Mouse (Mus musculus) bone marrow macrophage, adult 2 months (primary cell): ENCODE data around the gene Ergic2. TPM values are rescaled to one million over a fixed set of nuclear protein-coding genes. Genes with fewer than 3 reads are reported as not detected.

Source experiments
- H3K27ac ChIP-seq: 2 replicates; pipeline ENCODE4 v1.5.1; 2012; ENCODE audit warnings: low read depth, low read length; ENCODE audit not compliant: insufficient read depth
- H3K4me1 ChIP-seq: 2 replicates; pipeline ENCODE4 v1.6.1; 2012; ENCODE audit warnings: low read length; ENCODE audit not compliant: control insufficient read depth, insufficient read depth
- H3K4me3 ChIP-seq: 2 replicates; pipeline ENCODE4 v1.5.1; 2012; ENCODE audit warnings: mild to moderate bottlenecking, low read length, moderate library complexity; ENCODE audit not compliant: insufficient read depth
- CTCF ChIP-seq: IDR thresholded peaks from 2 replicates; pipeline ENCODE4 v1.5.1; 2012; ENCODE audit warnings: low read depth, mild to moderate bottlenecking, low read length, moderate library complexity
- POLR2A ChIP-seq: IDR thresholded peaks from 2 replicates; pipeline ENCODE4 v1.6.1; 2012; ENCODE audit warnings: mild to moderate bottlenecking, low read depth, low read length, borderline replicate concordance
- polyA plus RNA-seq: library from polyadenylated mRNA; stranded (reverse); fragments of >200 nt; gene quantifications from 2 replicates; pipeline ENCODE4 v1.2.4, GENCODE M21; 2012; ENCODE audit not compliant: missing spikeins, insufficient read depth, insufficient read length

Gene Ergic2
- polyA plus RNA-seq, result 62.4 and 72.2 TPM in 2 replicates

DNA sequence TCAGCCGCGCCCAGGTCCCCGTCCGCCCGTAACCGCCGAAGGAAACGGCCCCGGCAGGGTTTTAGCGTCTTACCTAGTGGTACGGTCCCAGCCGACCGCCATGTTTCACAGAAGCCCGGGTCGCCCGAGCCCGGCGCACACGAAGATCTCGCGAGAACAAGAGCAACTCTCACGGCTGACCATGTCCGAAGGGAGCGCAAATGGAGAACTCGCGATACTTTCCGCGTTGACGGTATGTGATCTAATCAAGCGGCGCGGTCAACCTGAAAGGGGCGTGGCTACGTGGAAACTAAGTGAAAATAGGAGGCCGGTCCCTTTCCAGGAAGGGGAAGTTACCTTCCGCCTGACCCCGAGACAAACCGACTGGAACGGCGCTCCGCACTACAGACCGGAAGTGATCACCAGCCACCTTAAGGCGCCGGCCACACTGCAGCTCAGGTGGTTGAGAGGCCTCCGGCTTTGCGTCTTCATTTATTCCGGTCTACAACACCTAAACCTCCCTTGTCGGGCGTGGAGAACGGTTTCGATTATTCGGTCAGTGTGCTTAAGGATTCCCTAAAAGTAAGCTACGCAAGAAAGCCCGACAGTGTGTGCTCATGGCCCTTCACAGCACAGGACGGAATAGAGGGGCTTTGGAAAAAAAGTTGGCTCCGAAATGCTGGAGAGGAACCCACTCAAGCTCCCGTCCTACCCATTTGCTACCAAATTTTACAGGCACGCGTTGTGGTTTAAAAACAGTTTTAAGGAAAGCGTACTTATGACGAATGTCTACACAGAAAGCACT lies at the start of gene Ergic2:
Gene Ergic2, minus strand, starts transcription at position 478 of the 784 bp plus-strand sequence.
- Histone ChIP-seq H3K4me1 (peaks cover 5% of the 10 kb centered on the region), H3K4me3 (peak within 1 kb of the TSS; percentile 99)
- no peak for TF ChIP-seq CTCF
- TF ChIP-seq POLR2A, result peak; percentile 83; the same call in 1 of the 2 replicates

DNA sequence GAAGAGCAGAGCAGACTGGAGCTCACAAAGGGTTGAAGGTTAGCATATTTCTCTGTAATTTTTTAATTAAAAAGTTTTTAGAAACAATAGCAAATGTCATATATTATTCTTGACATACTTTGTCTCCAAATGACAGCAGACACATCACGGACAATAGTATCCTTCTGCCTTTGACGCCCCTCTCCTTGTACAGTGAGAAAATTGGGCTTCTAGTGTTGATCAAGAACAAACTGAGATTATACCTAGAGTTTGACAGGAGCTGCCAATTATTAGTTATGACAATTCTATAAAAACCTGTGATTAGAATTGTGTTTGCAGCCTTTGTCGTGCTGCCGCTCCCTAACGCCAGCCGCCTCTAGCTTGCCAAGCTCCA lies 48.5 kb upstream of the Ergic2 start:
- H3K4me1 ChIP-seq, result no peaks in the 10 kb centered on the region
- H3K27ac ChIP-seq, result no peak overlapping the region
- TF ChIP-seq CTCF, result no peak
- TF ChIP-seq POLR2A, result no peak
- no peak overlapping the region for H3K4me3 ChIP-seq

More for the DNA sequence above, at the start of gene Ergic2:
- H3K27ac ChIP-seq, result peak within 1 kb of the TSS; percentile 82

DNA sequence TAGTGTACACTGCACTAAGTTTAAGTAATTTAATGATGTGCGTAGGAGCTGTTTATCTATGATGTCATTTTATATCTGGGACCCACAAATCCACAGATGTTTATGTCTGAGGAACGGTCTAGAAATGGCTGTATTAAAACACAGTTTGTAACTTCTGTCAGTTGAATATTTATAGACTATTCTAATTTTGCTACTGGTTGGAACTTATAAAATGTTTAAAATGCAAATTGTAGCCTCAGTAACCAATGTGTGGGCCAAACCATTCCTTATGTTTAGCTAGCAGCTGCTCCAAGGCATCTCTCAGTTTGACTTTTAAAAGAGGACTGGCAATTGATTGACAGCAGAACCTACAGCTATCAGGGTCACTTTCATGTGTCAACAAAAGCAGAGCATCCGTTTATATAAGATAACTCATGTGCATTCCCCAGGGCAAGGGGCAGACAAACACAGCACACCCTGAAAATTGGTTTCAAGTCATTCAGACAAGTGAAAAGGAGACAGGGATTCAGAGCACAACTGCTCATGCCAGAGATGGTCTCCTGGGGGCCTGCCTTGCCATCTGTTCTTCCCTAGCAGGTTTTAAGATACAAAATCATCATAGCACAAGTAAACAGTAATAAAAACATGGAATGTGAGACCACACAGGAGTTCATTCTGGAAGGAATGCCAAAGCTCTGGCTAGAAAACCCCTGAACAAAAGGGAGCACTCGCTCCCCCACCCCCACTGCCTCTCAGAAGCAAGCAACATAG lies 48.0 kb upstream of the Ergic2 start:
- Histone ChIP-seq H3K27ac (no peak overlapping the region), H3K4me1 (no peaks in the 10 kb centered on the region), H3K4me3 (no peak overlapping the region)
- TF ChIP-seq CTCF (no peak), POLR2A (no peak)

DNA sequence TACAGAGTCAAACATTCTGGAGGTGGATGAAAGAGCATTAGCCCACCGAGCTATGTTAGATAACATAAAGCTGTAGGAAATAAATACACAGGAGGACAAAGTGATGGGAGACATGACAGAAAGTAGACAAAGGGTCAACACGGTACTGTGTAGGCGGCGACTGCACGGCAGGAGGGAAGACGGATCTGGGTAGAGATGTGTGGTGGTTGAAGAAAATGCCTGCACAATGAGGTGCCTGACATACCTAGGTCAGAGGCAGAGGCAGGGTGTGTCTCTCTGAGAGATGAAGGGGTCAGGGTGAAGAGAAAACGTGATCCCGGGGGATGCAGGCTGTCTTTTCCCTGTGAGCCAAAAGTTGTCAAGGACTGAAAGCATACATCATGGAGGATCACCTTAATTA lies 46.9 kb upstream of the Ergic2 start:
- no peak overlapping the region for H3K27ac ChIP-seq
- no peaks in the 10 kb centered on the region for H3K4me1 ChIP-seq
- H3K4me3 ChIP-seq, result no peak overlapping the region
- TF ChIP-seq POLR2A (no peak), CTCF (no peak)

DNA sequence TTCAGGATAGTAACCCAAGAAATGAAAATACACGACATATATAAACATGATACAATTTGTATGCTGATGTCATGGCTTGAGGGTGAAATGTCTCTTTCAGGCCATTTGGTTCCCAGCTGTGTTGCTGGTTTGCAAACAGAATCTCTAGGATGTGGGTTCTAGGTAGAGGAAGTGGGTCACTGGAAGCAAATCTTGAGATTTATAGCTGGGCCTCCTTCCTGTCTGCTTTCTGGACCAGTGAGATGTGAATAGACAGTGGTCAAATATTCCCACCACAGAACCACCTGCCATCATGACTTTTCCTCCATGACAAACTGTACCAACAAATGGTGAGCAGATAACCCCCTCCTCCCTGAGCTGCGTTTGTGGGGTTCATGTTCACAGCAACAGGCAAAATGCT lies 45.6 kb upstream of the Ergic2 start:
- Histone ChIP-seq H3K4me1 (no peaks in the 10 kb centered on the region), H3K27ac (no peak overlapping the region), H3K4me3 (no peak overlapping the region)
- TF ChIP-seq POLR2A, result no peak
- TF ChIP-seq CTCF, result no peak

DNA sequence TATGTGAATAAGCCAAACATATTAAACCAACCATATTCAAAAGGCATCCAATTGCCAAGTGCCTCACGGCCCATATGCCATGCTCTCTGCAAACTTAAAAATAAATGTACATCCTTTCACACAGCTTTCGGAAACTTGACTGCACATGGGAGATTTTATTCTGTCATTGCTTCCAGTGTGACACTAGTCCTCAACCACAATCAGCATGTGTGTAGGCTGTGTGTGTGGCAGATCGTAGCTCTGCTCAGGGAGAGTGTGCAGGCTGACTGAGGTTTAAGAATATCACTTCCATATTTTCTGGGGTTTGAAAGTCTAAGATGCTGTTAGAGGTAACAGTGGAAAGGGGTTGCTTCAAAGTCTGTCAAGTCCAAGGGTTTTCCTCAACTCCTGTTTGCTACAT lies 43.9 kb upstream of the Ergic2 start:
- peaks cover 3% of the 10 kb centered on the region; the same call in 1 of the 2 replicates for H3K4me1 ChIP-seq
- no peak overlapping the region for H3K4me3 ChIP-seq
- TF ChIP-seq CTCF, result no peak
- TF ChIP-seq POLR2A, result no peak
- H3K27ac ChIP-seq, result no peak overlapping the region

DNA sequence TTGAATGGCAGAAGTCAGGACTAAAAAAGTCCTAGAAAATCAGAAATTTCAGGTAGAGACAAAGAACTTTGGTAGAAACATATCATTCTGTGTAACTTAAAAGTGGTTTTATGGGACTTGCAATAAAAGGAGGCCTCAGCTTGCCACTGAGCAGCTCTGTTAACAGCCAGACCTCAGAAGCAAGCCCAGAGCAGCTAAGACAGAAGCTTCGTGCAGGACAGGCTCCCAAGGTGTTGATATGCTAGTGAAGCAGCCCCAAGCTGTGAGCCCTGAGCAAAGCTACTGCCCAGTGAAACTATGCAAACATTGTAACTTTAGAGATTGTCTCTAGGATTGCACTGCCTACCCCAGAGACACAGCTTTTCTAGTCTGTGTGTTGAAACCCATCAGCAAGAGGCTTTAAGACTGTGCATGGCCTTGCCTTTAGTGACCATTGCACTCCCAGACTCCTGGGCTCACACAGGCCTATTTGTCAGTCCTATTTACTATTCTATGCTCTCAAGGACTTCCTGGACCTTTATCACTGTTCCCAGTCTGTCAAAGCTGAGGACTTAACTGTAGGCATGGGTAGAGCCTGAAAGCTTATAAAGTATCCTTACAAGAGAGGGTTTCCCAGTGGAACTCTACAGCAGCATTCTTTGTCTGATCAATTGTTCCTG lies 43.4 kb upstream of the Ergic2 start:
- Histone ChIP-seq H3K4me3 (no peak overlapping the region), H3K27ac (no peak overlapping the region), H3K4me1 (peaks cover 3% of the 10 kb centered on the region; the same call in 1 of the 2 replicates)
- TF ChIP-seq POLR2A (no peak), CTCF (no peak)

DNA sequence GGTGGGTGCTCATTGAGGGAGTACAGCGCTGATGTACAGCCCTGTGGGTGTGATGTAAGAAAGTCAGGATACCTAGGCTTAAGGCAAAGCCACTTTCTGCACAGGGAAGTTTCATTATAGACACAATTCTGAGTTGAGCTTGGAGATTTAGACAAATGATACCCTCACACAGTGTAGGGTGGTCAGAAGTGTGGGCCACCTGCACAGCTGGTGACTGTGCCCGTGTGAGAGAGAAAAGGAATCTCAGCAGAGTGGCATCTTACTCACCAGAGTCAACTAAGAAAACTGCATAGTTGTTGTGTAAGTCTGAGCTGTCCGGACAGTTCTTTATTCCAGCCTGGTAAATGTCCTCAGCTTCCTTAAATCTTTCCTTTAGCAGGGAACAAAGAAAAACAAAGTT lies 37.0 kb upstream of the Ergic2 start:
- TF ChIP-seq POLR2A, result no peak
- no peak overlapping the region for H3K4me3 ChIP-seq
- no peak overlapping the region for H3K27ac ChIP-seq
- H3K4me1 ChIP-seq, result peaks cover 3% of the 10 kb centered on the region; the same call in 1 of the 2 replicates

DNA sequence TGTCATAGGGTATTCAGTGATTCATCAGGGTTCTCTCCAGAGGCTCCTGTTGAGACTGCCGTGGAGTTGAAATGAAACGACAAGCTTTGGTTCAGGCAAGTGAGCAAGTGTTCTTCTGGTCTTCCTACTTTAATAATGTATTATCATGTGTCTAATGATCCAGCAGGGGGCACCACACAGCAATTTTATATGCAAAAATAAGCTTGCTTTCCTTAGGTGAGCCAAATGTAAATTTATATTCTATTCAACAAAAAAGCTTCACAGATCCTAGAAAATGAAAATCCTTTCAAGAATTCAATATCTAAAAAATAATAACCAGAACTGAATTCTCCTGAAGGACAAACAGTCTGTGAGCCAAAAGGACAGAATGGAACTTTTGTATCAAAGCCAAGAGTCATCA lies 36.5 kb upstream of the Ergic2 start:
- TF ChIP-seq POLR2A, result no peak
- TF ChIP-seq CTCF, result no peak
- no peak overlapping the region for H3K27ac ChIP-seq
- H3K4me1 ChIP-seq, result peaks cover 3% of the 10 kb centered on the region; the same call in 1 of the 2 replicates
- no peak overlapping the region for H3K4me3 ChIP-seq

DNA sequence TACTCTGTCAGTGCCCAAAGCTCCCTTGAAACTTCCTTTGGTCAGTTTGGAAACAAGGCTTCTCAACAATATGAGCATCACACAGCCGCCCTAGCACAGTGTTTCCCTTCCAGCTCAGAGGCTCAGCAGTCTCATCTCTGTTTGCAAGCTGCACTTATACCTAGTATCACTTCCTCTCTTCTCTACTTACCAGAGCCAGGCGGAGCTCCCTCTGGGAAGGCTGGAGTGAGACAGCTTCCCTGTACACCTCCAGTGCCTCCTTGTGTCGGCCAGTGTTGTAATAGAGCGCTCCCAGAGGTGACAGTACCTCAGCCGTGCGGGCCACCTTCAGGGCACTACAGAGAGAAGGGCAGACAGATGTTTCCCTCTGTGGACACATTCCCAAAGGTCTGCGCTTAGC lies 34.4 kb upstream of the Ergic2 start:
- no peak overlapping the region for H3K27ac ChIP-seq
- no peaks in the 10 kb centered on the region for H3K4me1 ChIP-seq
- TF ChIP-seq CTCF (no peak), POLR2A (no peak)

More for the DNA sequence above, 34.4 kb upstream of the Ergic2 start:
- H3K4me3 ChIP-seq, result no peak overlapping the region
